Mouse (Mus musculus) gastrocnemius, adult 2 months (tissue): ENCODE results near the gene Meox2. TPM values are rescaled to one million over a fixed set of nuclear protein-coding genes. Genes with fewer than 3 reads are reported as not detected.
"Not testable (repeated sequence)": the region's sequence is repeated elsewhere in the genome, so short reads cannot be mapped to it uniquely, and the experiment has no call there.

Experiments used
- DNase-seq: peaks from one replicate; pipeline ENCODE4 v3.0.0; 2022
- H3K27ac ChIP-seq: fragments of 200-600 bp; 2 replicates; pipeline ENCODE4 v1.8.1; 2022; ENCODE audit warnings: mild to moderate bottlenecking
- H3K4me3 ChIP-seq: fragments of 200-600 bp; 2 replicates; pipeline ENCODE4 v1.8.1; 2022; ENCODE audit warnings: mild to moderate bottlenecking, moderate library complexity
- CTCF ChIP-seq: fragments of 200-600 bp; IDR thresholded peaks from 2 replicates; pipeline ENCODE4 v1.8.1; 2022; ENCODE audit warnings: antibody characterized with exemption, mild to moderate bottlenecking, moderate library complexity
- intact Hi-C: fragments of 180-260 bp; cut with DNase I; formaldehyde crosslinking; loops from one replicate; pipeline ENCODE4 v1.15.1; 2025
- long read RNA-seq, 2 experiments: library from polyadenylated mRNA; stranded (forward); transcript quantifications; one replicate each; pipeline ENCODE4 v2.0.0; 2021
- total RNA-seq, 2 experiments: library from RNA; stranded (reverse); gene quantifications; 2 replicates each; pipeline ENCODE4 v1.2.3; 2021

The Meox2 gene
- total RNA-seq, result 1 to 10 TPM; 8.8 to 9.6 TPM
- long read RNA-seq, experiment 1, transcript Meox2-201 (3 exons, 2,360 nt), result major isoform, 12 of 12 reads
- long read RNA-seq, experiment 1, partial matches to known transcripts, result 0 of 12 reads
- long read RNA-seq, experiment 1, other reads (novel, unspliced or antisense), result 0 of 12 reads
- long read RNA-seq, experiment 2, transcript Meox2-201 (3 exons, 2,360 nt), result major isoform, 12 of 12 reads
- long read RNA-seq, experiment 2, partial matches to known transcripts, result 0 of 12 reads
- long read RNA-seq, experiment 2, other reads (novel, unspliced or antisense), result 0 of 12 reads

GRCm38 (mm10) chr12:37108390-37108738 is at the start of gene Meox2:
Gene Meox2, plus strand, starts transcription at chr12:37108540.
- peak within 1 kb of the TSS; percentile 87 for H3K4me3 ChIP-seq
- intact Hi-C loops, result loop anchor here (2.0 to 10.0 kb wide), 4 partner anchors 91 to 486 kb away; no protein-coding TSS in a partner anchor
- peak; percentile 87 for DNase-seq
- peak within 1 kb of the TSS; percentile 92 for H3K27ac ChIP-seq
- TF ChIP-seq CTCF, result no peak

- no peak for TF ChIP-seq CTCF
- intact Hi-C loops, result no loop called here
- peak overlapping the region; percentile 48 for H3K27ac ChIP-seq
Measured at GRCm38 (mm10) chr12:37072636-37073035, 35.7 kb upstream of the Meox2 start.

GRCm38 (mm10) chr12:37077308-37077707 is 31.0 kb upstream of the Meox2 start:
- H3K4me3 ChIP-seq, result peak overlapping the region; percentile 49
- peak overlapping the region; percentile 48 for H3K27ac ChIP-seq
- no peak for DNase-seq
- TF ChIP-seq CTCF, result peak; percentile 67
- intact Hi-C loops, result loop anchor here (5.0 kb wide), 1 partner anchor 375 kb away; no protein-coding TSS in a partner anchor

More at GRCm38 (mm10) chr12:37072636-37073035, 35.7 kb upstream of the Meox2 start:
- DNase-seq, result no peak
- no peak overlapping the region for H3K4me3 ChIP-seq

GRCm38 (mm10) chr12:37080005-37080404 is 28.3 kb upstream of the Meox2 start:
- DNase-seq, H3K4me3 ChIP-seq, intact Hi-C loops, H3K27ac ChIP-seq: not testable (repeated sequence)

- no peak for TF ChIP-seq CTCF
- DNase-seq, result peak; percentile 25
- intact Hi-C loops, result loop anchor here (5.0 to 10.0 kb wide), 3 partner anchors 89 to 488 kb away; no protein-coding TSS in a partner anchor
- peak overlapping the region; percentile 87 for H3K4me3 ChIP-seq
- peak overlapping the region; percentile 92 for H3K27ac ChIP-seq
Measured at GRCm38 (mm10) chr12:37106541-37106940, 1.8 kb upstream of the Meox2 start.

GRCm38 (mm10) chr12:37107150-37107549 is 1.2 kb upstream of the Meox2 start:
- intact Hi-C loops, result loop anchor here (5.0 to 10.0 kb wide), 3 partner anchors 90 to 488 kb away; no protein-coding TSS in a partner anchor
- H3K27ac ChIP-seq, result peak overlapping the region; percentile 92
- H3K4me3 ChIP-seq, result peak overlapping the region; percentile 87
- peak; percentile 31 for DNase-seq
- TF ChIP-seq CTCF, result no peak

GRCm38 (mm10) chr12:37107713-37108389 is 489 bp upstream of the Meox2 start:
- H3K27ac ChIP-seq, result peak overlapping the region; percentile 92
- intact Hi-C loops, result loop anchor here (2.0 to 10.0 kb wide), 4 partner anchors 91 to 487 kb away; no protein-coding TSS in a partner anchor
- peak overlapping the region; percentile 87 for H3K4me3 ChIP-seq
- peak; percentile 32 for DNase-seq
- no peak for TF ChIP-seq CTCF

GRCm38 (mm10) chr12:37108819-37109473 is 606 bp downstream of the Meox2 start:
- H3K27ac ChIP-seq, result peak overlapping the region; percentile 92

GRCm38 (mm10) chr12:37109474-37110012 is 1.2 kb downstream of the Meox2 start:
- Histone ChIP-seq H3K4me3 (peak overlapping the region; percentile 87), H3K27ac (peak overlapping the region; percentile 92)
- TF ChIP-seq CTCF, result no peak
- DNase-seq, result peak; percentile 38
- intact Hi-C loops, result loop anchor here (2.0 to 10.0 kb wide), 5 partner anchors 92 to 485 kb away; partner anchors contain the start of gene Agmo

More at GRCm38 (mm10) chr12:37108819-37109473, 606 bp downstream of the Meox2 start:
- TF ChIP-seq CTCF, result no peak
- peak; percentile 50 for DNase-seq
- intact Hi-C loops, result loop anchor here (2.0 to 10.0 kb wide), 4 partner anchors 92 to 486 kb away; no protein-coding TSS in a partner anchor
- H3K4me3 ChIP-seq, result peak overlapping the region; percentile 87

GRCm38 (mm10) chr12:37110977-37111376 is 2.6 kb downstream of the Meox2 start:
- Histone ChIP-seq H3K27ac (peak overlapping the region; percentile 92), H3K4me3 (peak overlapping the region; percentile 87)
- peak; percentile 3; the same call in 1 of the 2 replicates for TF ChIP-seq CTCF
- DNase-seq, result peak; percentile 19
- intact Hi-C loops, result loop anchor here (10.0 kb wide), 1 partner anchor 134 kb away; the partner anchor contains the start of gene Agmo

GRCm38 (mm10) chr12:37119246-37119645 is 10.9 kb downstream of the Meox2 start:
- Histone ChIP-seq H3K27ac (peak overlapping the region; percentile 12), H3K4me3 (peak overlapping the region; percentile 4)
- intact Hi-C loops, result loop anchor here (10.0 kb wide), 1 partner anchor 126 kb away; the partner anchor contains the start of gene Agmo
- no peak for TF ChIP-seq CTCF
- DNase-seq, result no peak

GRCm38 (mm10) chr12:37123763-37124162 is 15.4 kb downstream of the Meox2 start:
- intact Hi-C loops, result no loop called here
- no peak for DNase-seq
- Histone ChIP-seq H3K4me3 (peak overlapping the region; percentile 18; the same call in 1 of the 2 replicates), H3K27ac (peak overlapping the region; percentile 77)
- no peak for TF ChIP-seq CTCF
